Mouse (Mus musculus) frontal cortex, postnatal 25 days (tissue): ENCODE results near the gene Gm9745.
"Not testable (repeated sequence)": the region's sequence is repeated elsewhere in the genome, so short reads cannot be mapped to it uniquely, and the experiment has no call there.

Source experiments
- DNase-seq, 2 experiments: peaks; one replicate each; pipeline ENCODE4 v3.0.0; 2022; ENCODE audit warnings: low spot score in 2 of 2

Gene Gm9745

GRCm38 (mm10) chr13:8948131-8948530, at the start of gene Gm9745:
Gene Gm9745 (minus strand): TSS chr13:8948231.
- DNase-seq = not testable (repeated sequence)

GRCm38 (mm10) chr13:8997221-8997620, 49.2 kb upstream of the Gm9745 start:
- DNase-seq = not testable (repeated sequence)

DNA sequence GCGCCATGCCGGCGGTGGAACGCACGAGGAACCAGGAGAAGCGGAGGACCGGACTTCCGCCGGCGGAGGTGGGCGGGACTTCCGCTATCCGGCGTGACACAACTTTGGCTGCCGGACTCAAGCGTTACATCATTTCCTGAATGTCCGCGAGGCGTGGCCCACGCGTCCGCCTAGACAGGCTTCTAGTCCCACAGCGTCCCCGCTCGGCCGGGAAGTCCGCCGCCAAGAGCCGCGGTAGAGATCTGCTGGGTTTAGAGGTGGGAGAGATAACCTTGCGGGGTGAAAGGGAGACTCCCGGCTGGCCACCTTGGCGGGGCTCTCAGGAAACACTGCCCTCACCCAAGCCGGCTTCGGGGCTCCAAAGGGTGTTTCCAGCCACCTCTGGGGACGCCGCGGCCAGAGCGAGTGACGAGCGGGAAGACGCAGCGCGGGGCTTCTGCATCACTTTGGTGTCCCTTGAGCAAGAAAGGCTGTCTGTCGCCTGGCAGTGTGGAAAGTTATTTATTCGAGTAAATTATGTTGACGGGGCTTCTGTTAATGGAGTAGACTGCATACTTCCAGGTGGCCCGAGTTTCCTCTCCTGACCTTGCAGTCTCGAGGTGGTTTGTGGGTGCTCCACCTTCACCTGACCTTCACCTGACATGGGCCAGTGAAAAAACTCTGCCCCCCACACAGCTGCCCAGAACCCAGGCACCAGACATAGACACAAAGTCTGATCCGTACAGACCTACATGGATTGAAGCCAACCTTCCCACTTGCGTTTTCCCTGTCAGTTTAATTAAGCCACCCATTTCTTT, 48.2 kb upstream of the Gm9745 start, which contains the start of gene Gtpbp4:
Gene Gtpbp4, minus strand, starts transcription at position 94 of the 797 bp plus-strand sequence.
- DNase-seq = peak; percentile 92 to 95

DNA sequence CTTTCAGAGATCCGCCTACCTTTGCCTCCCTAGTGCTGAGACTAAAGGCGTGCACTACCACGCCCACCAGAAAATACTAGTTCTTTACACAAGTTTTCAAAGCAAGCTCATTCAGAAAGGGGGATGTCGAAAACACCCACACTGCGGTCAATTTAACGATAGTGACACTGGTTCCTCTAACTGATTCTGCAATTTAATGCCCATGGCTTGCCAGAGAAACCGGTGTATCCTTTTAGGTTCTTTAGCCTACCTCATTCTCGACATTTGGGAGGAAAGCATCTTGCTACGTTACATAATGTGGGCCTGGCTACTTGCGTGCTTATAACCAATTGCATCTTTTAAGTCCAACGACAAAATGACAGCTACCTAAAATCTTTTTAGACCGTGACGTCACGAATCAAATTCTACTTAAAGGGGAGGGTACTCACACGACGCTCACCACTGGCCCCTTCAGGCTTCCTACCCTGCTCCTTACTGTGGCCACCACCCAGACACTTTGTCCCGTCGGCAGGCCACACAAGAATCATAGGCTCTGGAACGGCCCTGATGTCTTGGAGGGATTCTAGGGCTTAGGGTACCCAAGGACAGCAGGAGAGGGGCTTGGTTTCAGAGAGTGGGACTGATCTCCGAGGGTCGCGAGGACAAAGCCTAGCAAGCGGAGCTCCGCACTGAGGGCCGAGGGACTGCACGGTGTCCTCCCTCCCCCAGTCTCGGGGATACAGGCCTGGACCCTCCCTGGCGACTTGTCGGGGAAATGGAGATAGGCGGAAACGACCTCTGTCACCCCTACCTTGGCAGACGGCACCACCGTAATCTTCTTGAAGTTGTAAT, 47.3 kb upstream of the Gm9745 start:
- DNase-seq = no peak

DNA sequence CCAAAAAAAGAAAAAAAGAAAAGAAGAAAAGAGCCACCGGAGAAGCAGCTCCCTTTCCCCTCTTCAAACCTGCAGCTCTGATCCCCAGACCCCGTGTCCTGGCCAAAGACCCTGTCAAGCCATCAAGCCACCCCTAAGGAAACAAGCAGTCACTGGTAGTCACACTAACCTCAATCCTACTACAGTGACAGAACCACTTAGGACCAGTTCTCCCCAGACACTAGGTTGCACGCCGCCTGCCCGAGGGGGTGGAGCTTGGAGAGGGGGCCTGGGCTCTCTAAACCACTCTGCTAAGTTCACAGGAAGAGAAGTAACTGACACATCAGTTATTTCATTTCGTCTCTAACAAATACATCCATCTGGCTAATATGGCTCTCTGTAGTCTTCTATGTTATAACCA, 44.2 kb upstream of the Gm9745 start:
- DNase-seq = no peak

GRCm38 (mm10) chr13:8972972-8973371, 24.9 kb upstream of the Gm9745 start:
- DNase-seq = no peak

DNA sequence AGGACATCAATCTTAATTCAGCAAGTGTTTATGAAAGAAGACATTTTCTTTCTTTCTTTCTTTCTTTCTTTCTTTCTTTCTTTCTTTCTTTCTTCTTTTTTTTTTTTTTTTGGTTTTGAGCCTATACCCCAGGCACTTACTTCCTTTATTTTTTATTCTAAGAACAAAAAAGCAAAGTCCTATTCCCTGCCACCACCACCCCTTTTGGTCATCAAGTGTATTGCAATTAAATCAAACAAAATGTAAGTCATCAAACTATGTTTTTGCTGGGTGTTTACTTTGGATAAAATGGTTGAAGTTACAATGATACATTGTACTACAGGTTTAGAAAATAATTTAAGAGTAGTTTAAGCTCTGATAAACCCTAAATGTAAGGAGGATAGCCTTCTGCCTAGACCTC, 24.3 kb upstream of the Gm9745 start:
- DNase-seq = no peak

DNA sequence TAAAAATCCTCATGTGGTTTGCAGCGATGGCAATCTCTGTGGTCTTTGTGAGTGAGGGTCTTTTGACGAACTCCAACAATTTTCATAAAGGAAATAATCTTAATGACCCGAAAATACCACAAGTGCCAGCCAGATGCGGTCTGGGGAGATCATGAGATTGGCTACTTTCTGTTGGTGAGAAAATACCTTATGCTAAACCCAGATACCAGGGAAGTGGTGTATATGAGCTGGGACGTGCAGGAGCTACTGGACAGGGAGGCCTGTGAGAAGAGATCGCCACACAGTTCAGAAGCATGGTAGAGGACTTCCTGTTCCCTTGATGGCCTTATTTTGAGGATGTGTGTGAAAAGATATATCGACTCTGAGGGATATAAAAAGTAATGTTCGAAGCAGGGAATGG, 19.7 kb upstream of the Gm9745 start:
- DNase-seq = no peak

- DNase-seq = no peak
Observed at GRCm38 (mm10) chr13:8965224-8965623, 17.2 kb upstream of the Gm9745 start.

DNA sequence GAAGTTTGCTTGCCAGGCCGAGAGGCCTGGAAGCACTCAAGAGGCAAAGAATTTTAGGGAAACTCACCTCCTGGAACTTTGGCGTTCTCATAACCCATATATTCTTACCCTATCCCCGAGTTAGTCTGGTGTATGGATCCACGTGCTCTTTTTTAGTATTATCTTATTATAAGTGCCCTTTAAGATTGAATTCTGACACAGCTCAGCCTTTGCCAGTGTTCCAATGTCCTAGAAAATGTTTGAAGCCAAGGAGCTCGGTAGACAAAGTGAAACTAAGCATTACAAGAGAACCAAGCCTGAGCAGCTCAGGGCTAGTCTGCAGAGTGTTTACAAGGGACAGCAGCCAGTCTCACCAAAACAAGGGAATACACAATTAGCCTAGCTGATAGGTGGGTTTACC, 14.2 kb upstream of the Gm9745 start:
- not testable (repeated sequence) for DNase-seq

DNA sequence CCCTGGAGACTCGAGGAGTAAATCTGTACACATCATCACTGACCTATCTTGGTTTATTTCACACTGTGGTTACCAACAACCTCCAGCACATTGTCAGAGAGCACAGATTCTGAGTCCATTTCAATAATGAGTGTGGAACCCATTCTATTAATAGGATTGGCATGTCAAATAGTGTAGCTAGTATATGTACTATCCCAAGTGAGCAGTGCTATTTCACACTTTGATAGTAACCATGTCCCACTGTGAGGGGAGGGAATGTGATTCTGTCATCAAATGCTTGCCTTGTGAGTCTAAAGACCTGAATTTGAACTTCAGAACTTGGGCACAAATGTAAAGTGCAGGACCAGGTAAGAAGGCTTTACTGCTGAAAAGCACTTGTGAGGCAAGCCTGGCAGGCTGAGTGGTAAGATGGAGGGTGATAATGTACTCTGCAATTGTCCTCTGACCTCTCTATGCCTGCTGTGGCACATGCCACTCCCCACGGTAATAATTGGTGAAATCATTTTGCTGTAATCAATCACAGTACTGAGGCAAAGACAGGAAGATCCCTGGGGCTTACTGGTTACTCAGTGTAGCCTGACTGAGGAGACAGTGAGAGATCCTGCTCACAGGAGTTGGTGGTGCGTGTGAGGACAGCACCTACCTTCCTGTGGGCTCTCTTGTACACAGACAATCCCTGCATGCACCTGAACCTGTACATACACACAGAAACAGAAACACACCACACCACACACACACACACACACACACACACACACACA, 13.3 kb upstream of the Gm9745 start:
- DNase-seq = not testable (repeated sequence)

DNA sequence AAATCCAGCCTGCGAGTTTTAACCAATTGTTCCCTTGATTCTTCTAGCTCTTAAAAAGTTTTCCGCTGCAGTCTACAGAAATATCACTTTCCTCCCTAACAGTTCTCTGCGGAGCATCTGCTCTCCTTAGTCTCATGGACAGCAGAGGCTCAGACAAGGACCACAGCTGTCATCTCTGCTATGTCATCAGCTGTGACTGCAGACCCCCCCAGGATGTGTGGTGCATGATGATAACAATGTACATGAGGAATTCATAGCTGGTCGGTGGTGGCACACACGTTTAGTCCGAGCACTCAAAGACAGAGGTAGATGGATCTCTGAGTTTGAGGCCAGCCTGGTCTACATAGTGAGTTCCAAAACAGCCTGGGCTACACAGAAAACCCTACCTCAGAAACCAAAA, 11.5 kb upstream of the Gm9745 start:
- not testable (repeated sequence) for DNase-seq

DNA sequence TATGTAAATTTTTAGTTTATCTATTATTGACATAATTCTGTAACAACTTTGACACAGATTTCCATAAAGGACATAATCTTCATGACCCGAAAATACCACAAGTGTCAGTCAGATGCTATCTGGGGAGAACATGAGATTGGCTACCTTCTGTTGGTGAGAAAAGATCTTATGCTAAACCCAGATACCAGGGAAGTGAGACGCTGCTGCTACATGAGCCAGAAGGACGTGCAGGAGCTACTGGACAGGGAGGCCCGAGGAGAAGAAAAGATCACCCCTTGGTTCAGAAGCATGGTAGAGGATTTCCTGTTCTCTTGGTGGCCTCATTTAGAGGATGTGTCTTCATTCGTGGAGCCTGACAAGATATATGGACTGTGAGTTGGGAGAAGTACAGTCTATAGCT, 11.0 kb upstream of the Gm9745 start:
- not testable (repeated sequence) for DNase-seq

DNA sequence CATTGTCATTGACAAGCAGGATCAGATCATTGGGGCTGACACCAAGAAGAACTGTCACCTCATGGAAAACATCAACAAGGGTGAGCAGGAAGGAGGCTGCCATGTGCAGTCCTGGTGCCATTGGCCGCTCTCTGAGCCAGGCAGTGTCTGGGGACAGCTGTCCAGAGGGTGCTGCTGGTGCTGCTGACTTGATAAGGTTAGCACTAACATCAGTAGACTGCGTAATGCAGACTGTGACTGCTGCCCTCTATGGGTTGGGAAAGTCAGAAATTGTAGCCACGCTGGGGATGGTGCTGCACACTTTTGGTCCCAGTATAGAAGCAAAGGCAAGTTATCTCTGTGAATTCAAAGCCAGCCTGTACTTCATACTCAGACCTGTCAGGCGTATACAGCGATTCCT, 8.8 kb upstream of the Gm9745 start:
- not testable (repeated sequence) for DNase-seq

- DNase-seq = not testable (repeated sequence)
Observed at GRCm38 (mm10) chr13:8955127-8955526, 7.1 kb upstream of the Gm9745 start.

GRCm38 (mm10) chr13:8952563-8952962, 4.5 kb upstream of the Gm9745 start, which contains the start of gene Idi2:
Gene Idi2 (plus strand): TSS chr13:8952863.
- not testable (repeated sequence) for DNase-seq

DNA sequence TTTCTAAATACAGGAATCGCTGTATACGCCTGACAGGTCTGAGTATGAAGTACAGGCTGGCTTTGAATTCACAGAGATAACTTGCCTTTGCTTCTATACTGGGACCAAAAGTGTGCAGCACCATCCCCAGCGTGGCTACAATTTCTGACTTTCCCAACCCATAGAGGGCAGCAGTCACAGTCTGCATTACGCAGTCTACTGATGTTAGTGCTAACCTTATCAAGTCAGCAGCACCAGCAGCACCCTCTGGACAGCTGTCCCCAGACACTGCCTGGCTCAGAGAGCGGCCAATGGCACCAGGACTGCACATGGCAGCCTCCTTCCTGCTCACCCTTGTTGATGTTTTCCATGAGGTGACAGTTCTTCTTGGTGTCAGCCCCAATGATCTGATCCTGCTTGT, 4.2 kb downstream of the Gm9745 start:
- DNase-seq = not testable (repeated sequence)

DNA sequence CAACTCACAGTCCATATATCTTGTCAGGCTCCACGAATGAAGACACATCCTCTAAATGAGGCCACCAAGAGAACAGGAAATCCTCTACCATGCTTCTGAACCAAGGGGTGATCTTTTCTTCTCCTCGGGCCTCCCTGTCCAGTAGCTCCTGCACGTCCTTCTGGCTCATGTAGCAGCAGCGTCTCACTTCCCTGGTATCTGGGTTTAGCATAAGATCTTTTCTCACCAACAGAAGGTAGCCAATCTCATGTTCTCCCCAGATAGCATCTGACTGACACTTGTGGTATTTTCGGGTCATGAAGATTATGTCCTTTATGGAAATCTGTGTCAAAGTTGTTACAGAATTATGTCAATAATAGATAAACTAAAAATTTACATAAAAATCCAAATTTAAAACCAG, 6.3 kb downstream of the Gm9745 start:
- DNase-seq = not testable (repeated sequence)

- DNase-seq = not testable (repeated sequence)
Observed at GRCm38 (mm10) chr13:8941110-8941509, 6.9 kb downstream of the Gm9745 start.

GRCm38 (mm10) chr13:8937611-8938140, 10.4 kb downstream of the Gm9745 start:
- not testable (repeated sequence) for DNase-seq

- DNase-seq = no peak
Observed at GRCm38 (mm10) chr13:8933499-8933898, 14.5 kb downstream of the Gm9745 start.

GRCm38 (mm10) chr13:8913890-8914289, 34.1 kb downstream of the Gm9745 start:
- DNase-seq = not testable (repeated sequence)
